Mouse (Mus musculus): Measurements from ENCODE around the gene Thap2.
A peak's percentile ranks its signal among the peaks of the same experiment; 100 is the strongest.

Gene Thap2

GRCm38 (mm10) chr10:115384221-115385017, at the start of gene Thap2, which contains the start of gene Zfc3h1:
TSS of gene Thap2 (minus strand) at chr10:115384443.
TSS of gene Zfc3h1 (plus strand) at chr10:115384959.
- peak; percentile 96 to 97 for DNase-seq (ENCODE audit: low spot score in 2 of 2)

GRCm38 (mm10) chr10:115425351-115425750, 41.1 kb upstream of the Thap2 start:
- DNase-seq (ENCODE audit: low spot score in 2 of 2): no peak

GRCm38 (mm10) chr10:115421976-115422375, 37.7 kb upstream of the Thap2 start:
- DNase-seq (ENCODE audit: low spot score in 2 of 2): no peak

GRCm38 (mm10) chr10:115414056-115414455, 29.8 kb upstream of the Thap2 start:
- no peak for DNase-seq (ENCODE audit: low spot score in 2 of 2)

- DNase-seq (ENCODE audit: low spot score in 2 of 2): no peak
These were observed 29.3 kb upstream of the Thap2 start for GRCm38 (mm10) chr10:115413496-115413895.

GRCm38 (mm10) chr10:115406393-115406792, 22.1 kb upstream of the Thap2 start:
- DNase-seq (ENCODE audit: low spot score in 2 of 2): peak; percentile 30 to 61

GRCm38 (mm10) chr10:115391896-115392295, 7.7 kb upstream of the Thap2 start:
- DNase-seq (ENCODE audit: low spot score in 2 of 2): no peak

- no peak for DNase-seq (ENCODE audit: low spot score in 2 of 2)
These were observed 6.8 kb upstream of the Thap2 start for GRCm38 (mm10) chr10:115391076-115391475.

GRCm38 (mm10) chr10:115387891-115388290, 3.6 kb upstream of the Thap2 start:
- no peak for DNase-seq (ENCODE audit: low spot score in 2 of 2)

- peak; percentile 26 to 56 for DNase-seq (ENCODE audit: low spot score in 2 of 2)
These were observed 1.1 kb upstream of the Thap2 start for GRCm38 (mm10) chr10:115385018-115386002.

GRCm38 (mm10) chr10:115383644-115384220, 511 bp downstream of the Thap2 start:
- no peak for DNase-seq (ENCODE audit: low spot score in 2 of 2)

GRCm38 (mm10) chr10:115382846-115383643, 1.2 kb downstream of the Thap2 start:
- no peak for DNase-seq (ENCODE audit: low spot score in 2 of 2)

GRCm38 (mm10) chr10:115381506-115382084, 2.6 kb downstream of the Thap2 start:
- no peak for DNase-seq (ENCODE audit: low spot score in 2 of 2)

GRCm38 (mm10) chr10:115363151-115363550, 21.1 kb downstream of the Thap2 start:
- no peak for DNase-seq (ENCODE audit: low spot score in 2 of 2)

GRCm38 (mm10) chr10:115362623-115362964, 21.6 kb downstream of the Thap2 start:
- DNase-seq (ENCODE audit: low spot score in 2 of 2): no peak

- DNase-seq (ENCODE audit: low spot score in 2 of 2): peak; percentile 96 to 97
These were observed 22.2 kb downstream of the Thap2 start, which contains the start of gene Tmem19 for GRCm38 (mm10) chr10:115361840-115362622. TSS of gene Tmem19 (minus strand) at chr10:115362501.

GRCm38 (mm10) chr10:115359066-115359465, 25.2 kb downstream of the Thap2 start:
- DNase-seq (ENCODE audit: low spot score in 2 of 2): no peak

- no peak for DNase-seq (ENCODE audit: low spot score in 2 of 2)
These were observed 25.9 kb downstream of the Thap2 start for GRCm38 (mm10) chr10:115358216-115358919.

- DNase-seq (ENCODE audit: low spot score in 2 of 2): no peak
These were observed 28.1 kb downstream of the Thap2 start for GRCm38 (mm10) chr10:115356106-115356505.
